Mouse (Mus musculus): ENCODE data around the gene Qtrt2. TPM values are rescaled to one million over a fixed set of nuclear protein-coding genes. Genes with fewer than 3 reads are reported as not detected.

Qtrt2 gene
- polyA plus RNA-seq, 2 experiments: 31.2 to 57.5 TPM

- Histone ChIP-seq H3K4me3 (replicated peaks; ENCODE audit: low read length) (no peak overlapping the region), H3K4me1 (ENCODE audit: control insufficient read depth, insufficient read depth, low read length) (no peaks in the 10 kb centered on the region), H3K27ac (replicated peaks; ENCODE audit: low read depth, low read length) (no peak overlapping the region), H3K9ac (ENCODE audit: low read depth, low read length, severe bottlenecking) (no peak overlapping the region), H3K9me3 (ENCODE audit: control insufficient read depth, low read length) (no peaks in the 10 kb centered on the region), H3K27me3 (ENCODE audit: control insufficient read depth, insufficient read depth, low read length) (no peaks in the 10 kb centered on the region), H3K4me2 (replicated peaks; ENCODE audit: low read depth, low read length, severe bottlenecking) (no peak overlapping the region), H3K36me3 (ENCODE audit: control insufficient read depth, insufficient read depth, low read length) (no peaks in the 10 kb centered on the region)
- DNase-seq (ENCODE audit: low spot score) (no peak), ATAC-seq (ENCODE audit: low FRiP score, low read depth) (no peak)
- no peak for TF ChIP-seq POLR2A (IDR thresholded peaks at IDR 0.05; ENCODE audit: borderline replicate concordance, extremely low read depth, insufficient read depth, insufficient read length)
- WGBS: 93% methylated on average over 11 of the region's 11 CpGs
Observed at GRCm38 (mm10) chr16:43971189-43971588, 44.6 kb upstream of the Qtrt2 start.

GRCm38 (mm10) chr16:43970426-43970825, 43.8 kb upstream of the Qtrt2 start:
- no peak overlapping the region for H3K27ac ChIP-seq (replicated peaks; ENCODE audit: low read depth, low read length)
- H3K36me3 ChIP-seq (ENCODE audit: control insufficient read depth, insufficient read depth, low read length): no peaks in the 10 kb centered on the region
- no peak overlapping the region for H3K9ac ChIP-seq (ENCODE audit: low read depth, low read length, severe bottlenecking)
- DNase-seq (ENCODE audit: low spot score) (no peak), ATAC-seq (ENCODE audit: low FRiP score, low read depth) (no peak)
- 77% methylated on average over 3 of the region's 3 CpGs for WGBS
- H3K4me1 ChIP-seq (ENCODE audit: control insufficient read depth, insufficient read depth, low read length): no peaks in the 10 kb centered on the region
- no peaks in the 10 kb centered on the region for H3K9me3 ChIP-seq (ENCODE audit: control insufficient read depth, low read length)
- H3K27me3 ChIP-seq (ENCODE audit: control insufficient read depth, insufficient read depth, low read length): no peaks in the 10 kb centered on the region
- TF ChIP-seq POLR2A (IDR thresholded peaks at IDR 0.05; ENCODE audit: borderline replicate concordance, extremely low read depth, insufficient read depth, insufficient read length): no peak
- H3K4me3 ChIP-seq (replicated peaks; ENCODE audit: low read length): no peak overlapping the region
- H3K4me2 ChIP-seq (replicated peaks; ENCODE audit: low read depth, low read length, severe bottlenecking): no peak overlapping the region

DNA sequence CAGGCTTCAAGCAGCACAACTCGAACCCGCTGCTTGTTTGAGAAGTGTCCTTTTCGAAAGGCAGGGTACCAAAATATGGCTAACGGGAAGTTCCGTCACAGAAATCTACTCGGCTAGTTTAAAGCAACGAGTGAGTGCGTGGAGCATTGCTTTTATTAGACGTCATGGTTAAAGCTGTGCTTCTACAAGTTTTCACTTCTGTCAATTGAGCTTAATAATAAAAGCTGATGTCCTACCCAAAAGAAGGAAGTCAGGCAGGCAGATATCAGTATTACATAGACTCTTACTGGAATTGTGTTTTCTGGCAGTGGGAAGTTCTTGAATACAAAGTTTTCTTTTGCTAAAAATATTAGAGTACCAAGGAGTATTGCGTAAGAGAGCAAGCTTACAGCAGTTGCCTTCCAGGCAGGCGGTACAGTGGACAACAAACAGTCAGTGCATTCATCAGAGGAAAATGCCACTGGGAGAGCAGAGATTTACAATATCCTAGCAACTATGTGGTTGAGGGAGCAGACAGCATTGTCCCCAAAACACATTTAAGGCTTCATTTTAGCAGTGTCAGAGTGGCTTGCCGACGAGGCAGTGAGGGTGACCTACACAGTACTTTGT, 39.3 kb upstream of the Qtrt2 start:
- Histone ChIP-seq H3K9me3 (ENCODE audit: control insufficient read depth, low read length) (no peaks in the 10 kb centered on the region), H3K9ac (ENCODE audit: low read depth, low read length, severe bottlenecking) (no peak overlapping the region), H3K4me1 (ENCODE audit: control insufficient read depth, insufficient read depth, low read length) (no peaks in the 10 kb centered on the region), H3K4me2 (replicated peaks; ENCODE audit: low read depth, low read length, severe bottlenecking) (no peak overlapping the region), H3K27me3 (ENCODE audit: control insufficient read depth, insufficient read depth, low read length) (no peaks in the 10 kb centered on the region), H3K27ac (replicated peaks; ENCODE audit: low read depth, low read length) (no peak overlapping the region), H3K4me3 (replicated peaks; ENCODE audit: low read length) (no peak overlapping the region), H3K36me3 (ENCODE audit: control insufficient read depth, insufficient read depth, low read length) (no peaks in the 10 kb centered on the region)
- WGBS: 87% methylated on average over 13 of the region's 13 CpGs
- DNase-seq (ENCODE audit: low spot score): no peak
- ATAC-seq (ENCODE audit: low FRiP score, low read depth): no peak
- TF ChIP-seq POLR2A (IDR thresholded peaks at IDR 0.05; ENCODE audit: borderline replicate concordance, extremely low read depth, insufficient read depth, insufficient read length): no peak

DNA sequence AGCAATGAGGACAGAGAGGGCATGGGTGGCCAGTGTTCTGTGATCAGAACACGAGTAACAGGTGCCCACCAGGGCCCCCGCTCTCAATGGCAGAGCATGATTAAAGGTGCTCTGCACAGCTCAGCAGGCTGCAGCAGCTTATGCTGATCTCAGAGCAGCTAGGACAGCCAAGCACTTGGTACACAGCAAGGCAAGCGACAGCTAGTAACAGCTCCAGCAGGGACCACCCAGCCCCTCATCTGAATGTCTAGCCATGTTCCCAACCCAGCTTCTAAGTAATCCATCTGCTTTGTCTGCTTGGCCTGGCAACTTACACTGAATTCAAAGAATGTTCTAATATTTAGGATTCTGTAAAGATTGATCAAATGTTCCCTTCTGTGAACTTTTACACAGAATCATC, 37.2 kb upstream of the Qtrt2 start:
- TF ChIP-seq POLR2A (IDR thresholded peaks at IDR 0.05; ENCODE audit: borderline replicate concordance, extremely low read depth, insufficient read depth, insufficient read length): no peak
- Histone ChIP-seq H3K4me3 (replicated peaks; ENCODE audit: low read length) (no peak overlapping the region), H3K27me3 (ENCODE audit: control insufficient read depth, insufficient read depth, low read length) (no peaks in the 10 kb centered on the region), H3K4me2 (replicated peaks; ENCODE audit: low read depth, low read length, severe bottlenecking) (no peak overlapping the region), H3K4me1 (ENCODE audit: control insufficient read depth, insufficient read depth, low read length) (no peaks in the 10 kb centered on the region), H3K27ac (replicated peaks; ENCODE audit: low read depth, low read length) (no peak overlapping the region), H3K9me3 (ENCODE audit: control insufficient read depth, low read length) (no peaks in the 10 kb centered on the region), H3K36me3 (ENCODE audit: control insufficient read depth, insufficient read depth, low read length) (no peaks in the 10 kb centered on the region), H3K9ac (ENCODE audit: low read depth, low read length, severe bottlenecking) (no peak overlapping the region)
- ATAC-seq (ENCODE audit: low FRiP score, low read depth): no peak
- no peak for DNase-seq (ENCODE audit: low spot score)
- 80% methylated on average over 3 of the region's 3 CpGs for WGBS

GRCm38 (mm10) chr16:43963291-43963690, 36.7 kb upstream of the Qtrt2 start:
- H3K27ac ChIP-seq (replicated peaks; ENCODE audit: low read depth, low read length): no peak overlapping the region
- H3K9ac ChIP-seq (ENCODE audit: low read depth, low read length, severe bottlenecking): no peak overlapping the region
- ATAC-seq (ENCODE audit: low FRiP score, low read depth) (no peak), DNase-seq (ENCODE audit: low spot score) (no peak)
- no peak overlapping the region for H3K4me2 ChIP-seq (replicated peaks; ENCODE audit: low read depth, low read length, severe bottlenecking)
- H3K36me3 ChIP-seq (ENCODE audit: control insufficient read depth, insufficient read depth, low read length): no peaks in the 10 kb centered on the region
- 92% methylated on average over 9 of the region's 9 CpGs for WGBS
- no peaks in the 10 kb centered on the region for H3K9me3 ChIP-seq (ENCODE audit: control insufficient read depth, low read length)
- TF ChIP-seq POLR2A (IDR thresholded peaks at IDR 0.05; ENCODE audit: borderline replicate concordance, extremely low read depth, insufficient read depth, insufficient read length): no peak
- no peaks in the 10 kb centered on the region for H3K27me3 ChIP-seq (ENCODE audit: control insufficient read depth, insufficient read depth, low read length)
- no peaks in the 10 kb centered on the region for H3K4me1 ChIP-seq (ENCODE audit: control insufficient read depth, insufficient read depth, low read length)
- no peak overlapping the region for H3K4me3 ChIP-seq (replicated peaks; ENCODE audit: low read length)

GRCm38 (mm10) chr16:43958038-43958437, 31.4 kb upstream of the Qtrt2 start:
- Histone ChIP-seq H3K9me3 (ENCODE audit: control insufficient read depth, low read length) (no peaks in the 10 kb centered on the region), H3K27me3 (ENCODE audit: control insufficient read depth, insufficient read depth, low read length) (no peaks in the 10 kb centered on the region), H3K27ac (replicated peaks; ENCODE audit: low read depth, low read length) (no peak overlapping the region), H3K4me3 (replicated peaks; ENCODE audit: low read length) (no peak overlapping the region), H3K9ac (ENCODE audit: low read depth, low read length, severe bottlenecking) (no peak overlapping the region), H3K36me3 (ENCODE audit: control insufficient read depth, insufficient read depth, low read length) (no peaks in the 10 kb centered on the region), H3K4me2 (replicated peaks; ENCODE audit: low read depth, low read length, severe bottlenecking) (no peak overlapping the region), H3K4me1 (ENCODE audit: control insufficient read depth, insufficient read depth, low read length) (no peaks in the 10 kb centered on the region)
- 35% methylated on average over 4 of the region's 4 CpGs for WGBS
- DNase-seq (ENCODE audit: low spot score) (no peak), ATAC-seq (ENCODE audit: low FRiP score, low read depth) (no peak)
- no peak for TF ChIP-seq POLR2A (IDR thresholded peaks at IDR 0.05; ENCODE audit: borderline replicate concordance, extremely low read depth, insufficient read depth, insufficient read length)
